Mouse (Mus musculus) gastrocnemius, adult 18-20 months (tissue): ENCODE results near the gene Tjp3. TPM values are rescaled to one million over a fixed set of nuclear protein-coding genes. Genes with fewer than 3 reads are reported as not detected.

ENCODE experiments used
- DNase-seq: peaks from one replicate; pipeline ENCODE4 v3.0.0; 2021; ENCODE audit warnings: low spot score
- long read RNA-seq, 2 experiments: library from polyadenylated mRNA; stranded (forward); transcript quantifications; one replicate each; pipeline ENCODE4 v2.0.0; 2021
- total RNA-seq, 2 experiments: library from RNA; stranded (reverse); gene quantifications; 2 replicates each; pipeline ENCODE4 v1.2.3; 2021

Tjp3 gene
- total RNA-seq = not detected
- long read RNA-seq, experiment 1 = 0 reads
- long read RNA-seq, experiment 2 = 0 reads

DNA sequence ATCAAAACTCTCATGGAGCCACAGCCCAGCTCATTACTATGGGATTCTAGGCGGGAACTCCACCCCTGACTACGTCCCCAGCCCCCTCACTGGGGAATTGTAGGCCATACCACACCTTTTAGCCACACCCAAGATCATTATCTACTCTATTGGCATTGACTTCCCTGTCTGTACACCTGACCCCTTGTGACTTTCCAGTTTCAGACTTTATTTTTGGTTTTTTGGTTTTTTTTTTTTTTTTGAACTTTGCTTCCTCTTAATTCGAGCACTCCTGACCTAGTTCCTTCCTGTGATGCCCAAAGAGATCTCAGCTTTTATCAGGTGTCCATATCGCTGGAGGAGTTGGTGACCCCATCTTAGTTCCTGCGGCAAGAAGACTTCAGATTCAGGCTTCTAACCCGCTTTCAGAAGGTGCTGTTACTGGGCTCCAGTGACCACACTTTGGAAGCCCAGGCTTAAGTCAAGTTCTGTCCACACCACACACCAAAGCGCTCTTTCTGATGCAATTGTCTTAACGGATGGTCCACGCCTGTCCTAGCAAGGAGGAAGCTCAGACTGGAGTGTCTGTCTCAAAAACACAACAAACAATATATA, at the start of gene Tjp3:
TSS of gene Tjp3 (minus strand) at position 71 of the 594 bp plus-strand sequence.
- DNase-seq = no peak

GRCm38 (mm10) chr10:81340551-81341332, 49.4 kb upstream of the Tjp3 start:
- no peak for DNase-seq

DNA sequence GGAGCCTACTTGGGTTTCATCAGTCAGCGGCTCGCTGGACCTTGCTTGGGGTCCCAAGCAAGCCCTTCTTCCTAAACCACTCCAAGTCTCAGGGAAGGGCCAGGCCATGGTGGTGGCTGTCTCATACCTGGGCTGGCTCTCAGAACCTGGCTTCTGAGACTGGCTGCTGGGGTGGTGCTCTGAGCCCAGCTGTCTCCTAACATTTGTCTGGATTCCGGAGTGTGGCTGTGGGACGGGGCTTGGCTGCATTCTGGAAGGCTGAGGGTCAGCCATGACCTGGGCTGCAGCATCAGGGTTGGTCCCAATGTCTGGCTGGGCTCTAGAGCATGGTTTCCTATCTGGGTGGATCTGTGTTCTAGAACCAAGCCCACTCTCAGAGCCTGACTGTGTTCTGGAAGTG, 45.2 kb upstream of the Tjp3 start:
- no peak for DNase-seq

DNA sequence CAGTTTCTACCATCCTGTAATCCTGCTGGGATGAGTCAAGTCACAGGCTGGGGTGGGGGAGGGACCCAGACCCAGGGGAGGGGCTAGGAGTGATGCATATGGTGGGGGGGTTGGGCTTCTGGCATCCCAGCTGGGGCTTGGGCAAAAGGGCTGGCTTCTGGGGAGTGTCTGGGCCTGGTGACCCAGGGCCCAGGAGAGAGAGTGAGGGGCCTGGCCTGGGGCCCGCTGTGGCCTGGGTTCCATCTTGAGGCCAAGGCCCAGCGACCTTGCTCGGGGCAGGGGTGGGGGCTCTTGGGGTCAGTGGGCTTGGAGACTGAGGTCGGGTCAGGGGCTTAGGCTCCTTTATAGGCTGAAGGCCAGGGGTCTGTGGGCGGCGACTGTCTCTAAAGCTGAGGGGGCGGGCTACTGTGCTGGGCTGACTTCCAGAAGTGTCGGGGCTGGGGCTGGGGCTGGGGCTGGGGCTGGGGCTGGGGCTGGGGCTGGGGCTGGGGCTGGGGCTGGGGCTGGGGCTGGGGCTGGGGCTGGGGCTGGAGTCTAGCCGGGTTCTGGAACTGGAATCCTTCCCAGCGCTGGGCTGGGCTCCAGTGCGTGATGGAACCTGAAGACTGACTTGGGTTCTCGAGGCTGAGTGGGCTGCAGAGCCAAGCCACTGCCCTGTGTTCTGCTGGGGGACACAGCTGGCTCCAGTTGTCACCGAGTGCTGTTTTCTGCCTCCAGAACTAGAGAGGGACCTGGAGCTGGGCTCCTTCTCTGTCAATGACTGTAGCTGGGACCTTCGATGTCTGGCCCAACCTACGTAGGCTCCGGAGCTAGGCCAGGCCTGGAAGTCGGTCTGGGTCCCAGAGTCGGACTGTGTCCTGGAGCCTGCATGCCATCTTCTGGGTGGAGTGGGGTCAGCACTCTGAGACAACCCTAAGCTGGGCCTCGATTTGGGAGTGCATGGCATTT, 44.3 kb upstream of the Tjp3 start:
- DNase-seq = no peak

DNA sequence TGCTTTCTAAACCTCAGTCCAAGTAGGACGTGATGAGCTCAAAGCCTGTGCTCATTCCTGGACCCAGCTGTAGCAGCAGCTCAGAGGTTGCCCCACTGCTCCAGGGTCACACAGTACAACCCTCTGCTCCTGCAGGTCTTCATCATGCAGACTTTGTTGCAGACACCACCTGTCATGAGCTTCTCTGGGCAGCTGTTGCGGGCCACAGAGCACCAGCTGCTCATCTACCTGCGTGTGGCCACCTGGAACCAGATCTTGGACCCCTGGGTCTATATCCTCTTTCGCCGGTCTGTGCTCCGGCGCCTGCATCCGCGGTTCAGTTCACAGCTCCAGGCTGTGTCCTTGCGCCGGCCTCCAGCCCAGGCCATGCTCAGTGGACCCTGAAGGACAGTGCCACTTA, 42.9 kb upstream of the Tjp3 start:
- DNase-seq = no peak

GRCm38 (mm10) chr10:81332277-81332676, 40.9 kb upstream of the Tjp3 start:
- DNase-seq = no peak

- peak; percentile 54 for DNase-seq
These were observed 38.6 kb upstream of the Tjp3 start for GRCm38 (mm10) chr10:81330007-81330406.

- DNase-seq = no peak
These were observed 38.0 kb upstream of the Tjp3 start for GRCm38 (mm10) chr10:81329194-81329975.

DNA sequence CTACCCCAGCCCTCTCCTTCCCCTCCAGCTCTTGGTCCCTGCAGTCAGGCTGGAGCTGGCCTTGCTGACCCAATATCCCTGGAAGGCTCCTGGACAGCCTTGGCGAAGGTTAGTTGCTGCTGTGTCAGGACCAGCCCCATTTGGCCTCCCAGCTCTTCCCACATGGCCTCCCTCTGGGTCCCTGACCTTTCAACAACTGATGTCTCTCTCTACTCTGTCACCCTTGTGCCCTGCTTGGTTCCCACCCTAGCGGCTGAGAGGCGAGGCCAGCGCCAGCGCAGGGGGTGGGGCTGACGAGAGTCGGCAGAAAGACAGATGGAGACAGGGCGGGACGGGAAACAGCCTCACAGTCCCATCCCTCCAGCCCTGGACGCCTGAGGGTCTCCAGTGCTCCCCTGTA, 37.0 kb upstream of the Tjp3 start, which contains the start of gene Tbxa2r:
TSS of gene Tbxa2r (plus strand) at position 346 of the 400 bp plus-strand sequence.
- peak; percentile 48 for DNase-seq

DNA sequence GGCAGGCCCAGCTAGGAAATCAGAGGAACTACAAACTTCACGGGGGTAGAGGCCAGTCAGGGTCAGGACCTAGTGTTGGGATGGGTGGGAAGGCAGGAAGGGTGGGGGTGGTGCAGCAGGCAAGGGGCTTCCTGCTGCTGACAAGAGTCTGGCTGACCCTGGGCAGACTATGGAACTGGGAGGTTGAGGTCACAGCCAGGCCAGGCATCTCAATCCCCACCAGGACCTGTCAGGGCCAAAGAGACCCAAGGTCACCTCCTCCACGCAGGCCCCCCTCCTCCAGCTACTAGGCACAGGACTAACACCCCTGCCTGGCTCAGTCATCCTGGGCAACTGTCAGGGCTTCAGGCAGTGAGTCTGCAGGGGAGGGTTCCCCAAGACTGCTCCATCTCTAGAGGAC, 36.6 kb upstream of the Tjp3 start:
- DNase-seq = no peak

- DNase-seq = no peak
These were observed 35.5 kb upstream of the Tjp3 start for GRCm38 (mm10) chr10:81326858-81327257.

- no peak for DNase-seq
These were observed 34.4 kb upstream of the Tjp3 start for GRCm38 (mm10) chr10:81325781-81326180.

GRCm38 (mm10) chr10:81325176-81325575, 33.8 kb upstream of the Tjp3 start:
- DNase-seq = no peak

- DNase-seq = no peak
These were observed 32.6 kb upstream of the Tjp3 start for GRCm38 (mm10) chr10:81323791-81324530.

- DNase-seq = no peak
These were observed 31.9 kb upstream of the Tjp3 start for GRCm38 (mm10) chr10:81323141-81323775.

GRCm38 (mm10) chr10:81322444-81322843, 31.1 kb upstream of the Tjp3 start:
- DNase-seq = no peak

GRCm38 (mm10) chr10:81321436-81321835, 30.1 kb upstream of the Tjp3 start:
- DNase-seq = no peak

DNA sequence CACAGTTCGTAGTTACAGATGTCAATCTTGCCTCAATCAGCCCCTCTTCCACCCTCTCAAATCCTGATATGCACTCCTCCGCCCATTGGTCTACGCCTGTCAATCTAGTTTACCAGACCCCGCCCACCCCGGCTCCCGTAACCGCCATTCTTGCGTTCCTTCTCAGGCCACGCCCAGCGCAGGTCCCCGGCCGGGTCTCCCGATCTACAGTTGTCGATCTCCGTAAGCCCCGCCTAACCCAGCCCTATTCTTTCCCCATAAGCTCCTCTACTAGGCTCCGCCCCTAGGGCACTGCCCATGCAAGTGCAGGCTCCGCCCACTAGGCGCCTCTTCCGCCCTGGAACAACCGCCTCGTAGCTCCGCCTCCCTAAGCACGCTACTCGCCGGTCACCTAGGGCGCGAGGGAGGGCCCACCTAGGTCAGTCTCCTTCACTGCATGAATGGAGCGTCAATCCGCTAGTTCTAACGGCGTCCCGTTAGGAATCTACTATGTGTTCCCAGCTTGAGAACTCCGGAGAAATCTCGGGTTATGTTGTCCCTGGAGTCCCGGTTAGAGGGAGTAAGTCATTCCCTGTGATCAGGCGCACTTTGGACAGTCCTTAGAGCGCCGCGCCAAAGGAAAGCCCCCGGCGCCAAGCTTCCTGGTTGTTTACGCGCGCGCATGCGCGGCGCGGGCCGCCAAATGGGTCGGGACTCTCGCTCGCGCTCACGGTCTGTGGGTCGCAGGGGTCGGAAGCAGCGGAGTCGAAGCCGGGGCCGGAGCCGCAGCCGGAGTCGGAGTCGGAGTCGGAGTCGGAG, 29.4 kb upstream of the Tjp3 start, which contains the start of gene Cactin:
TSS of gene Cactin (plus strand) at position 554 of the 798 bp plus-strand sequence.
- DNase-seq = peak; percentile 100
